Mouse (Mus musculus): Measurements from ENCODE around the gene Mfsd2a. TPM values are rescaled to one million over a fixed set of nuclear protein-coding genes. Genes with fewer than 3 reads are reported as not detected.

Mfsd2a gene
- total RNA-seq, 4 experiments from 2014 or later, result 26.7 to 32.6 (median 30.9) TPM

- DNase-seq (ENCODE audit: low spot score in 2 of 2), result no peak
Observed at GRCm38 (mm10) chr4:122935466-122936099, 25.4 kb downstream of the Mfsd2a start.

GRCm38 (mm10) chr4:122933857-122934256, 27.1 kb downstream of the Mfsd2a start:
- no peak for DNase-seq (ENCODE audit: low spot score in 2 of 2)

- DNase-seq (ENCODE audit: low spot score in 2 of 2), result no peak
Observed at GRCm38 (mm10) chr4:122933051-122933591, 27.9 kb downstream of the Mfsd2a start.

GRCm38 (mm10) chr4:122932239-122932978, 28.6 kb downstream of the Mfsd2a start:
- DNase-seq (ENCODE audit: low spot score in 2 of 2), result no peak

- no peak for DNase-seq (ENCODE audit: low spot score in 2 of 2)
Observed at GRCm38 (mm10) chr4:122930939-122931590, 29.9 kb downstream of the Mfsd2a start.

GRCm38 (mm10) chr4:122923392-122924344, 37.3 kb downstream of the Mfsd2a start:
- DNase-seq (ENCODE audit: low spot score in 2 of 2), result no peak

GRCm38 (mm10) chr4:122922841-122923240, 38.1 kb downstream of the Mfsd2a start:
- DNase-seq (ENCODE audit: low spot score in 2 of 2), result no peak

GRCm38 (mm10) chr4:122915985-122916384, 45.0 kb downstream of the Mfsd2a start:
- DNase-seq (ENCODE audit: low spot score in 2 of 2), result no peak

GRCm38 (mm10) chr4:122914186-122914585, 46.8 kb downstream of the Mfsd2a start:
- no peak for DNase-seq (ENCODE audit: low spot score in 2 of 2)

- no peak for DNase-seq (ENCODE audit: low spot score in 2 of 2)
Observed at GRCm38 (mm10) chr4:122912613-122913012, 48.4 kb downstream of the Mfsd2a start.

- no peak for DNase-seq (ENCODE audit: low spot score in 2 of 2)
Observed at GRCm38 (mm10) chr4:122910577-122910976, 50.4 kb downstream of the Mfsd2a start.

- peak; percentile 74 to 85 for DNase-seq (ENCODE audit: low spot score in 2 of 2)
Observed at GRCm38 (mm10) chr4:122909572-122910189, 51.3 kb downstream of the Mfsd2a start.

- no peak for DNase-seq (ENCODE audit: low spot score in 2 of 2)
Observed at GRCm38 (mm10) chr4:122905359-122905758, 55.6 kb downstream of the Mfsd2a start.

GRCm38 (mm10) chr4:122903709-122904108, 57.3 kb downstream of the Mfsd2a start:
- no peak for DNase-seq (ENCODE audit: low spot score in 2 of 2)

- DNase-seq (ENCODE audit: low spot score in 2 of 2), result no peak
Observed at GRCm38 (mm10) chr4:122902156-122902555, 58.8 kb downstream of the Mfsd2a start.

- peak in 1 of 2 experiments; percentile 77 for DNase-seq (ENCODE audit: low spot score in 2 of 2)
Observed at GRCm38 (mm10) chr4:122898313-122898712, 62.7 kb downstream of the Mfsd2a start.

- DNase-seq (ENCODE audit: low spot score in 2 of 2), result no peak
Observed at GRCm38 (mm10) chr4:122897750-122898149, 63.2 kb downstream of the Mfsd2a start.
